Mouse (Mus musculus) heart, postnatal 0 days (tissue): ENCODE results near the gene Tlr6. TPM values are rescaled to one million over a fixed set of nuclear protein-coding genes. Genes with fewer than 3 reads are reported as not detected.

Experiments used
- ATAC-seq: fragments of 200-750 bp; cut with Nextera tagmentation; 2 replicates; pipeline ENCODE4 v1.8.0; 2017; ENCODE audit warnings: low read depth, moderate number of reproducible peaks, moderate library complexity; ENCODE audit not compliant: insufficient read depth
- DNase-seq: peaks from one replicate; pipeline ENCODE4 v3.0.0-alpha.2; 2016; ENCODE audit warnings: low spot score
- H3K27ac ChIP-seq: fragments of 300-500 bp; sonication (generic); 2 replicates; pipeline ENCODE4 v1.5.1; 2014; ENCODE audit warnings: low read depth, mild to moderate bottlenecking
- H3K27me3 ChIP-seq: fragments of 300-500 bp; sonication (generic); 2 replicates; pipeline ENCODE4 v1.6.1; 2014; ENCODE audit warnings: low read length, mixed read lengths; ENCODE audit not compliant: control insufficient read depth, insufficient read depth
- H3K36me3 ChIP-seq: fragments of 300-500 bp; sonication (generic); replicated peaks from 2 replicates; pipeline ENCODE4 v1.6.1; 2014; ENCODE audit warnings: low read length, mixed read lengths; ENCODE audit not compliant: control insufficient read depth, insufficient read depth
- H3K4me1 ChIP-seq: fragments of 300-500 bp; sonication (generic); 2 replicates; pipeline ENCODE4 v1.6.1; 2014; ENCODE audit warnings: antibody characterized with exemption; ENCODE audit not compliant: control insufficient read depth, insufficient read depth
- H3K4me2 ChIP-seq: fragments of 300-500 bp; sonication (generic); 2 replicates; pipeline ENCODE4 v1.6.1; 2014; ENCODE audit warnings: low read depth, mild to moderate bottlenecking, low read length, moderate library complexity
- H3K4me3 ChIP-seq: fragments of 300-500 bp; sonication (generic); 2 replicates; pipeline ENCODE4 v1.5.1; 2014; ENCODE audit warnings: low read depth, low read length
- H3K9ac ChIP-seq: fragments of 300-500 bp; sonication (generic); replicated peaks from 2 replicates; pipeline ENCODE4 v1.6.1; 2014; ENCODE audit warnings: low read depth, low read length, mixed read lengths
- H3K9me3 ChIP-seq: fragments of 300-500 bp; sonication (generic); replicated peaks from 2 replicates; pipeline ENCODE4 v1.6.1; 2016; ENCODE audit warnings: low read length; ENCODE audit not compliant: control insufficient read depth
- CTCF ChIP-seq: IDR thresholded peaks from 2 replicates; pipeline ENCODE4 v1.5.1; 2016; ENCODE audit warnings: antibody characterized with exemption, control low read depth, low read depth
- EP300 ChIP-seq: IDR thresholded peaks from 2 replicates; pipeline ENCODE4 v1.6.1; 2016; ENCODE audit warnings: antibody characterized with exemption, low read depth
- WGBS: fragments of 180-500 bp; shearing (Covaris S2); extraction: QIAGEN DNeasy Blood & Tissue Kit; methylation state at CpG from one replicate; pipeline ENCODE4 v1.1.7; 2014; 5-methylcytosine and 5-hydroxymethylcytosine counted together
- polyA plus RNA-seq: library from polyadenylated mRNA; unstranded; fragments of >200 nt; fragmentation: Nextera tagmentation; extraction: Ambion mirVana; gene quantifications from 2 replicates; pipeline ENCODE4 v1.2.1, GENCODE M21; 2015
- total RNA-seq: library from RNA; depleted of rRNA; stranded (reverse); fragments of >200 nt; gene quantifications from 2 replicates; pipeline ENCODE4 v1.2.3, GENCODE M21; 2014; ENCODE audit warnings: low replicate concordance; rRNA removed

Gene Tlr6
- total RNA-seq (0.11 and 0.15 TPM in 2 replicates), polyA plus RNA-seq (0.30 and 0.41 TPM in 2 replicates)

DNA sequence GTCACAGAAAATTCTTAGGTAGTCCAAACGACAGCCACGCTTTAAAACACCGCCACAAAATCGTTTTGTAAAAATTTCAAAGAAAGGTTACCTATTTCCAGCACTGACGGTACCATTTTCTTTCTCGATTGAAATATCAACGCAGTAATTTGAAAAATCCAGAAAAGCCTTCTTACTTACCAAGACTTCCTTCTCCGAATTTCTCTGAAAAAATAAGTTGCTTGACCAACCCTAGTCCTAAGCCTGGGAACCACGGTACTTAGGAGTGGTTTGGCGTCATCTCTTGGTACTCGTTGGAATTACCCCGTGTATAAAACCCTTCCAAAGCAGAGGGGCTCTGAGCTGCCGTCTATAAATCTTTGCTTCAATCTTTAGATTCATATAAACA is at the start of gene Tlr6:
Gene Tlr6 (minus strand): TSS at position 255 of the 388 bp plus-strand sequence.
- Histone ChIP-seq H3K27ac (no peak within 1 kb of the TSS), H3K36me3 (no peaks in the 10 kb centered on the region), H3K4me2 (peak within 1 kb of the TSS; percentile 27; the same call in 1 of the 2 replicates), H3K4me3 (peak within 1 kb of the TSS; percentile 27; the same call in 1 of the 2 replicates), H3K9me3 (no peaks in the 10 kb centered on the region), H3K4me1 (no peaks in the 10 kb centered on the region), H3K9ac (no peak within 1 kb of the TSS), H3K27me3 (no peaks in the 10 kb centered on the region)
- 69% methylated on average over 13 of the region's 13 CpGs for WGBS
- TF ChIP-seq CTCF: peak; percentile 11; the same call in 1 of the 2 replicates
- TF ChIP-seq EP300: no peak
- DNase-seq (no peak), ATAC-seq (no peak)

DNA sequence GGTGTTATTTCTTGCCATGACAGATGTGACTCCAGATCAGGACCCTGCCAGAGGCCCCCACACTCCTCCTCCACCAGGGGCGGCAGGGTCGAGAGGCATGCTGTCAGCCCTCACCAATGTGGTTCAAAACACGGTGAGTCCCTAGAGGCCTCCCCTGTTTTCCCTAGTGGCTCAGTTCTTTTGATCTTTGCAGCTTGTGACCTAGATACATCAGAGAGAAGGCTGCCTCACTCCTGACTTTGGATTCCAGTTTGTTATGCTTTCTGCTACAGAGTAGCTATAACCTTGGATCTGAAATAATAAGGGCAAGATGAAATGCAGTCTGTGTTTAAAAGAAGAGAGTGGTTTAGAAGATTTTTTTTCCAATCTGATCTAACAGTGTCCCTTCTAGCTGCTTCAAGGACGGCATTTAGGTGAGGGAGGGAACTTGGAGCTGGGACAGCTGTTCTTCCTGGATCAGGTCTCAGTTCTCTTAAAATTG is 46.2 kb upstream of the Tlr6 start:
- H3K9me3 ChIP-seq: no peaks in the 10 kb centered on the region
- TF ChIP-seq CTCF (no peak), EP300 (no peak)
- no peak overlapping the region for H3K27ac ChIP-seq
- H3K36me3 ChIP-seq: peaks cover 33% of the 10 kb centered on the region
- H3K9ac ChIP-seq: no peak overlapping the region
- 34% methylated on average over 4 of the region's 4 CpGs for WGBS
- no peak overlapping the region for H3K4me2 ChIP-seq
- ATAC-seq: no peak
- DNase-seq: no peak
- no peaks in the 10 kb centered on the region for H3K4me1 ChIP-seq
- H3K27me3 ChIP-seq: no peaks in the 10 kb centered on the region
- no peak overlapping the region for H3K4me3 ChIP-seq

DNA sequence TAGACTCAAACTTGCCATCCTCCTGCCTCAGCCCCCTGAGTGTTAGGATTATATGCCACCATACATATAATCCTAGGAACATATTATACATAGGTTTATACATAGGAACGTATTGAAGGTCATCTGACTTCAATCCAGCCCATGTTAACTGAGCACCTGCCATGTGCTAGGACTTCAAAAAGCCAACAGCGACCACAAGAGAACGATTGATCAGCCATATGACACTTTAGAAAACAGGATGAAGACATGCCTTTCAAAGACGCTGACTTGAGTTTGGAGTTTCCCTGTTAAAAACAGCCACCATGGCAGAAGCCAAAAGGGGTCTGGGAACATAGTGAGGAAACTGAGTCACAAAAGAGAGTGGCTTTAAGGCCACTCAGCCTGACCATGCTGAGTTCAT is 45.4 kb upstream of the Tlr6 start:
- no peak overlapping the region for H3K4me2 ChIP-seq
- no peak overlapping the region for H3K27ac ChIP-seq
- H3K9me3 ChIP-seq: no peaks in the 10 kb centered on the region
- DNase-seq (no peak), ATAC-seq (no peak)
- no peak overlapping the region for H3K4me3 ChIP-seq
- no peak overlapping the region for H3K9ac ChIP-seq
- peaks cover 27% of the 10 kb centered on the region for H3K36me3 ChIP-seq
- no peaks in the 10 kb centered on the region for H3K27me3 ChIP-seq
- WGBS: 92% methylated on average over 4 of the region's 4 CpGs
- no peaks in the 10 kb centered on the region for H3K4me1 ChIP-seq
- TF ChIP-seq EP300 (no peak), CTCF (no peak)

DNA sequence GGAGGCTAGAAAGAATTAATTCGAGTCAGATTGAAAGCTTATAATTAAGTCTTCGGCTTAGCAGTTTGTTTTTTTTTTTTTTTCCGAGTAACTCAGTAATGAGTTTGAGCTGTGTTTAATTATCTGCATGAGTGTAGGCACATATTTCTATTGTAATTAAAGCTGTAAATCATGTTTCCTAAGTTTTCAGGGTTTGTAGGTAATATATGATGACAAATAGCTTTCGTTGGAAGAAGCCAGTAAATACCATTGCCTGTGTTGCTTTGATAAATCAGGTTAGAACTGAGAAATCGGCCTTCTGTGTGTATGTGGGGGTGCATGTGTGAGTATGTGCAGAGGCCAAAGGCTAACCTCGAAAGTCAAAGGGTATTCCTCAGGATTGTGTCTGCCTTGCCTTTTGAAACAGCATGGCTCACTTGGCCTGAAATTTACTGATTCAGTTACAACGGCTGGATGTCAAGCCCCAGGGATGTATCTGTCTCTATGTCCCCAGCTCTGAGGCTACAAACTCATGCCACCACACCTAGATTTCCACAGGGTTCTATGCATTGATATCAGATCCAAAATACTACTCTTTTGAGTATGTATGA is 44.1 kb upstream of the Tlr6 start:
- H3K9me3 ChIP-seq: no peaks in the 10 kb centered on the region
- no peak overlapping the region for H3K4me2 ChIP-seq
- ATAC-seq: no peak
- no peaks in the 10 kb centered on the region for H3K4me1 ChIP-seq
- WGBS: 75% methylated on average over 7 of the region's 7 CpGs
- H3K27me3 ChIP-seq: no peaks in the 10 kb centered on the region
- H3K9ac ChIP-seq: no peak overlapping the region
- peaks cover 15% of the 10 kb centered on the region for H3K36me3 ChIP-seq
- DNase-seq: no peak
- no peak overlapping the region for H3K27ac ChIP-seq
- no peak for TF ChIP-seq CTCF
- TF ChIP-seq EP300: no peak
- no peak overlapping the region for H3K4me3 ChIP-seq

DNA sequence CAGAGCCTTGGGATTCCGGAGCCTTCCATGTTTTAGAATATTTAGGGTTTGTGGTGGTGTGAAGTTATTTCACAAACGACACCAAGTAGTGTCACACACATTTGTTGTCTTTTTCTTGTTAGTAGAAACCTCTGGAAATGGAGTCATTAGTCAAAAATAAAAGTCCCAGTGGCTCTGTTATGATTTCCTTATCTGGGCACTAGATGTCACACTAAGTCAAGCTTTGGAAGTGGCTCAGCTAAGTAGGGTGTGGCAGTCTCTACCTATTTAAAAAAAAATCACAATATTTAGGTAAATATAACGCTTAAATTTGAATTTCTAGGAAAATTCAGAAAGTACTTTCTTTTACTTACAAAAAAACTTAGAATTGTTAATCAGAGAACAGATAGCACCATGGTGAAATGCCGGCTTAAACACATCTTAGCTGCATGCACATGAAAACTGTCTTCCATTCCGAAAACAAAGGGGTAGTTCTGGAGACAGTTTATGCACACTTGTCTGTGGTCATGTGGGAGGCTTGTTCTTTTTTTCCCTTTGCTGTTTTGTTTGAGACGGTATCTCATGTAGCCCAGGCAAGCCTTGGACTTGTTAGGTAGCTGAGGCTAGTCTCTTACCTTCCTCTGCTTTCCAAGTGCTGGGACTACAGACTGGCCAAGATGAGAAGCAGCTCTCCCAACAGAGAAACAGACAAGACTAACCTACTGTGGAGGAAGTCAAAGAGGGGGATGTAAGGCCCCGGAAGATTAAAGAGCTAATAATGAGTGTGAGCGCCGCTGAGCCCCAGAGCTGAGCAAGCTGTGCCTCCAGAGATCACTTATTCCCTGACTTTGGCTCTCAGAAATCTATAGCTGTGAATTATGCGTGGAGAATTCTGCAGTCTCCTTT is 43.3 kb upstream of the Tlr6 start:
- H3K27ac ChIP-seq: no peak overlapping the region
- DNase-seq (peak; percentile 48), ATAC-seq (no peak)
- no peaks in the 10 kb centered on the region for H3K4me1 ChIP-seq
- TF ChIP-seq EP300 (no peak), CTCF (peak; percentile 58)
- H3K4me3 ChIP-seq: no peak overlapping the region
- H3K9ac ChIP-seq: no peak overlapping the region
- H3K27me3 ChIP-seq: no peaks in the 10 kb centered on the region
- 65% methylated on average over 10 of the region's 10 CpGs for WGBS
- H3K4me2 ChIP-seq: no peak overlapping the region
- no peaks in the 10 kb centered on the region for H3K9me3 ChIP-seq
- H3K36me3 ChIP-seq: peaks cover 11% of the 10 kb centered on the region
